Mouse (Mus musculus) MEL (cell line): Measurements from ENCODE around the gene Tecpr1. TPM values are rescaled to one million over a fixed set of nuclear protein-coding genes. Genes with fewer than 3 reads are reported as not detected.

Source experiments
- DNase-seq: peaks from one replicate; pipeline ENCODE4 v3.0.0; 2011; ENCODE audit warnings: low read depth, low spot score
- H3K27ac ChIP-seq: 2 replicates; pipeline ENCODE4 v1.5.1; 2012; ENCODE audit warnings: low read depth, mild to moderate bottlenecking, control low read depth, low read length, moderate library complexity; ENCODE audit not compliant: control insufficient read depth
- H3K27me3 ChIP-seq, 2 experiments: fragments of 150-350 bp in 1 of 2; sonication (generic) in 1 of 2; 2 replicates each; pipeline ENCODE4 v1.6.1; 2012; ENCODE audit warnings: low read length in 2 of 2, mild to moderate bottlenecking in 2 of 2, improper control_type of control experiment in 1 of 2, moderate library complexity in 1 of 2; ENCODE audit not compliant: insufficient read depth in 2 of 2, control insufficient read depth in 1 of 2
- H3K36me3 ChIP-seq, 2 experiments: 2 replicates each; pipeline ENCODE4 v1.6.1; 2012 to 2014; ENCODE audit warnings: low read length in 2 of 2, improper control_type of control experiment in 1 of 2, inconsistent platforms in 1 of 2, mild to moderate bottlenecking in 1 of 2; ENCODE audit not compliant: insufficient read depth in 2 of 2, control insufficient read depth in 1 of 2
- H3K4me1 ChIP-seq, 2 experiments: fragments of 150-350 bp in 1 of 2; sonication (generic) in 1 of 2; 2 replicates each; pipeline ENCODE4 v1.6.1; 2012; ENCODE audit warnings: low read length in 2 of 2, improper control_type of control experiment in 1 of 2, mild to moderate bottlenecking in 1 of 2; ENCODE audit not compliant: insufficient read depth in 2 of 2, control insufficient read depth in 1 of 2
- H3K4me3 ChIP-seq, 2 experiments: fragments of 150-350 bp in 1 of 2; sonication (generic) in 1 of 2; 2 replicates each; pipeline ENCODE4 v1.5.1; 2012; ENCODE audit warnings: low read depth in 2 of 2, low read length in 2 of 2, mild to moderate bottlenecking in 2 of 2, moderate library complexity in 2 of 2, control low read depth in 1 of 2, improper control_type of control experiment in 1 of 2; ENCODE audit not compliant: control insufficient read depth in 1 of 2, insufficient read depth in 1 of 2
- H3K79me2 ChIP-seq: 2 replicates; pipeline ENCODE4 v1.6.1; 2012; ENCODE audit warnings: mild to moderate bottlenecking, low read length, moderate library complexity; ENCODE audit not compliant: control insufficient read depth, poor library complexity, insufficient read depth
- H3K9ac ChIP-seq: 2 replicates; pipeline ENCODE4 v1.6.1; 2012; ENCODE audit warnings: low read depth, mild to moderate bottlenecking, control low read depth, low read length, moderate library complexity; ENCODE audit not compliant: control insufficient read depth, poor library complexity, severe bottlenecking
- H3K9me3 ChIP-seq: fragments of 150-350 bp; sonication (generic); replicated peaks from 2 replicates; pipeline ENCODE4 v1.6.1; 2012; ENCODE audit warnings: mild to moderate bottlenecking, low read length, improper control_type of control experiment, moderate library complexity; ENCODE audit not compliant: insufficient read depth
- BHLHE40 ChIP-seq: IDR thresholded peaks from 2 replicates; pipeline ENCODE4 v1.6.1; 2012; ENCODE audit warnings: low read depth, mild to moderate bottlenecking, inconsistent platforms, low read length, improper control_type of control experiment, borderline replicate concordance
- CHD1 ChIP-seq: IDR thresholded peaks from 2 replicates; pipeline ENCODE4 v1.6.1; 2012; ENCODE audit warnings: low read depth, mild to moderate bottlenecking, inconsistent platforms, low read length, improper control_type of control experiment
- CHD2 ChIP-seq: IDR thresholded peaks from 2 replicates; pipeline ENCODE4 v1.6.1; 2011; ENCODE audit warnings: low read length, improper control_type of control experiment
- CTCF ChIP-seq, 3 experiments: IDR thresholded peaks in 2 of 3; conservative IDR thresholded peaks in 1 of 3; 2 replicates each; pipeline ENCODE4 v1.5.1; 2011 to 2012; ENCODE audit warnings: low read length in 3 of 3, low read depth in 2 of 3, mild to moderate bottlenecking in 2 of 3, improper control_type of control experiment in 1 of 3, inconsistent platforms in 1 of 3, mixed read lengths in 1 of 3, moderate library complexity in 1 of 3; ENCODE audit not compliant: control insufficient read depth in 1 of 3, insufficient read depth in 1 of 3, poor library complexity in 1 of 3, severe bottlenecking in 1 of 3
- E2F4 ChIP-seq: IDR thresholded peaks from 2 replicates; pipeline ENCODE4 v1.6.1; 2011; ENCODE audit warnings: low read depth, low read length, improper control_type of control experiment, borderline replicate concordance
- ELF1 ChIP-seq: IDR thresholded peaks from 2 replicates; pipeline ENCODE4 v1.6.1; 2014; ENCODE audit warnings: low read depth, mild to moderate bottlenecking, inconsistent platforms, low read length, improper control_type of control experiment, moderate library complexity
- ETS1 ChIP-seq: IDR thresholded peaks from 2 replicates; pipeline ENCODE4 v1.6.1; 2012; ENCODE audit warnings: low read depth, mild to moderate bottlenecking, inconsistent platforms, low read length, improper control_type of control experiment, moderate library complexity
- GABPA ChIP-seq: IDR thresholded peaks from 2 replicates; pipeline ENCODE4 v1.6.1; 2012; ENCODE audit warnings: low read depth, mild to moderate bottlenecking, inconsistent platforms, low read length, improper control_type of control experiment, moderate library complexity
- JUND ChIP-seq: IDR thresholded peaks from 2 replicates; pipeline ENCODE4 v1.6.1; 2011; ENCODE audit warnings: low read depth, mild to moderate bottlenecking, improper control_type of control experiment, low read length
- KAT2A ChIP-seq: conservative IDR thresholded peaks from 2 replicates; pipeline ENCODE4 v1.6.1; 2012; ENCODE audit warnings: low read depth, low read length, improper control_type of control experiment, inconsistent platforms
- MAFK ChIP-seq: IDR thresholded peaks from 2 replicates; pipeline ENCODE4 v1.6.1; 2011; ENCODE audit warnings: low read depth, mild to moderate bottlenecking, low read length, improper control_type of control experiment, borderline replicate concordance
- MAZ ChIP-seq: IDR thresholded peaks from 2 replicates; pipeline ENCODE4 v1.6.1; 2012; ENCODE audit warnings: low read depth, mild to moderate bottlenecking, inconsistent platforms, low read length, improper control_type of control experiment
- MXI1 ChIP-seq: IDR thresholded peaks from 2 replicates; pipeline ENCODE4 v1.6.1; 2011; ENCODE audit warnings: mild to moderate bottlenecking, low read depth, low read length, improper control_type of control experiment
- MYC ChIP-seq: IDR thresholded peaks from 2 replicates; pipeline ENCODE4 v1.6.1; 2011; ENCODE audit warnings: low read depth, mild to moderate bottlenecking, low read length, improper control_type of control experiment, moderate library complexity
- NELFE ChIP-seq: IDR thresholded peaks from 2 replicates; pipeline ENCODE4 v1.6.1; 2011; ENCODE audit warnings: low read depth, low read length, improper control_type of control experiment
- NRF1 ChIP-seq: IDR thresholded peaks from 2 replicates; pipeline ENCODE4 v1.6.1; 2014; ENCODE audit warnings: low read depth, mild to moderate bottlenecking, inconsistent platforms, low read length, improper control_type of control experiment, moderate library complexity; ENCODE audit not compliant: poor library complexity, insufficient read depth, severe bottlenecking
- POLR2A ChIP-seq, 2 experiments: IDR thresholded peaks; 2 replicates each; pipeline ENCODE4 v1.6.1; 2011 to 2012; ENCODE audit warnings: low read length in 2 of 2, mild to moderate bottlenecking in 2 of 2, control low read depth in 1 of 2, improper control_type of control experiment in 1 of 2, low read depth in 1 of 2, moderate library complexity in 1 of 2; ENCODE audit not compliant: control insufficient read depth in 1 of 2, insufficient read depth in 1 of 2, poor library complexity in 1 of 2
- POLR2AphosphoS2 ChIP-seq: IDR thresholded peaks from 2 replicates; pipeline ENCODE4 v1.6.1; 2011; ENCODE audit warnings: low read length, improper control_type of control experiment
- TAL1 ChIP-seq: IDR thresholded peaks from 2 replicates; pipeline ENCODE4 v1.6.1; 2012; ENCODE audit warnings: mild to moderate bottlenecking, inconsistent platforms, low read length, moderate library complexity, mixed read lengths
- TCF12 ChIP-seq: IDR thresholded peaks from 2 replicates; pipeline ENCODE4 v1.6.1; 2014; ENCODE audit warnings: low read depth, mild to moderate bottlenecking, inconsistent platforms, low read length, improper control_type of control experiment, moderate library complexity
- USF2 ChIP-seq, 2 experiments: IDR thresholded peaks; 2 replicates each; pipeline ENCODE4 v1.6.1; 2011 to 2012; ENCODE audit warnings: improper control_type of control experiment in 2 of 2, low read length in 2 of 2, borderline replicate concordance in 1 of 2, inconsistent platforms in 1 of 2, low read depth in 1 of 2, mild to moderate bottlenecking in 1 of 2; ENCODE audit not compliant: insufficient read depth in 1 of 2
- ZKSCAN1 ChIP-seq: IDR thresholded peaks from 2 replicates; pipeline ENCODE4 v1.6.1; 2012; ENCODE audit warnings: low read depth, mild to moderate bottlenecking, inconsistent platforms, low read length, improper control_type of control experiment, moderate library complexity
- ZNF384 ChIP-seq: IDR thresholded peaks from 2 replicates; pipeline ENCODE4 v1.6.1; 2012; ENCODE audit warnings: low read depth, mild to moderate bottlenecking, inconsistent platforms, low read length, improper control_type of control experiment
- polyA plus RNA-seq, 2 experiments: library from polyadenylated mRNA; stranded (reverse) in 1 of 2; unstranded in 1 of 2; fragments of >175 nt in 1 of 2; fragments of >200 nt in 1 of 2; gene quantifications; 2 replicates each; pipeline versions ENCODE4 v1.2.1 to v1.2.4; 2012; ENCODE audit warnings: low replicate concordance in 2 of 2, low read depth in 1 of 2; ENCODE audit not compliant: insufficient read length in 2 of 2, insufficient read depth in 1 of 2, missing spikeins in 1 of 2
- total RNA-seq: library from RNA; depleted of rRNA; stranded (reverse); fragments of 300-350 nt; gene quantifications from 2 replicates; pipeline ENCODE4 v1.2.3, GENCODE M21; 2012

Tecpr1 gene
- total and polyA plus RNA-seq, 3 experiments = 6.2 to 9.0 TPM; not detected in 1

DNA sequence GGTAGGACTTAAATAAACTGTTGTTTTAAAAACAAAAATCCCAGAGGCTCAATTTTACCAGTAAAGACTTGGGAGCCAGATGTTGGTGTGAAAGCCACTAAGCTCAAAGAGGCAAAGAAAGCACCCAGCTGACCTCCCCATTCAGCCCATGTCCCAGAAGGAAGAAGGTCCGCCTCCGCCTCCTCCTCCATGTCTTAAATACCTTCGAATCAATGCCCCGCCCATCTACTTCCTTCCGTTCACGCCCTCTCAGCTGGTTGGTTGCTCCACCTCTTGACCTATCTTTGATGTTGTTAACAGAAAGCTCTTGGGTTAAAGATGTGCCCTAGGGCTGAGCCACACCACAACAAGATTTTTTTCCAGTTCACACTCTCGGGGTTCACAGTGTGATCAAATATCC lies 6.8 kb upstream of the Tecpr1 start:
- TF ChIP-seq MAZ = no peak
- TF ChIP-seq POLR2A (IDR thresholded peaks at IDR 0.05; ENCODE audit: control insufficient read depth in 1 of 2, insufficient read depth in 1 of 2, low read depth in 1 of 2, low read length in 2 of 2, poor library complexity in 1 of 2) = no peak
- TF ChIP-seq MAFK = no peak
- no peak for TF ChIP-seq ETS1
- TF ChIP-seq ZNF384 = no peak
- TF ChIP-seq NELFE = no peak
- no peak for TF ChIP-seq KAT2A
- no peak for TF ChIP-seq JUND
- TF ChIP-seq BHLHE40 = no peak
- Histone ChIP-seq H3K79me2 (no peaks in the 10 kb centered on the region), H3K27ac (no peak overlapping the region), H3K4me1 (peaks cover 0 to 7% of the 10 kb centered on the region in 2 experiments; a peak in 2 of 4 replicates), H3K9ac (no peak overlapping the region), H3K4me3 (no peak overlapping the region), H3K9me3 (no peaks in the 10 kb centered on the region), H3K27me3 (no peaks in the 10 kb centered on the region), H3K36me3 (peaks cover 0 to 2% of the 10 kb centered on the region in 2 experiments; a peak in 2 of 4 replicates)
- DNase-seq = no peak

DNA sequence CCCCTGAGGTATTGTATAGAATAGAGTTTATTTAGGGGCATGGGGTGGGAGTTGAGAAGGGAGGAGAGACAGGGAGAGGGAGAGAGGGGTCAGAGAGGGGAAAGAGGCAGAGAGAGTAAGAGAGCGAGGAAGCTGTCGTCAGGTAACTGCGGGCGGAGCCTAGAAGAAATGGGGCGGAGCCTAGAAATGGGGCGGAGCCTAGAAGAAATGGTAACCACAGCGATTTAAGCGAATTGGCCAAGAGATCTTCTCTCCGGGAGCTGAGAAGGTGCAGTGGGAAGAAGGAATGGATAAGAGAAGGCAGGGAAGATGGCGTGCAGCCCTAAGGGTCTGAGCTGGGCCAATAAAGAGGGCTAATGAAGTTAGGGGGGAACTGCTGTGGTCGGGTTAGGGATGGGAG lies 2.8 kb upstream of the Tecpr1 start:
- H3K27ac ChIP-seq = no peak overlapping the region
- no peak overlapping the region for H3K4me3 ChIP-seq
- H3K27me3 ChIP-seq = no peaks in the 10 kb centered on the region
- H3K9me3 ChIP-seq = no peaks in the 10 kb centered on the region
- TF ChIP-seq ZKSCAN1 (no peak), ELF1 (no peak), CHD2 (no peak), CHD1 (no peak)
- no peak for DNase-seq
- no peak overlapping the region for H3K9ac ChIP-seq
- peaks cover 0 to 9% of the 10 kb centered on the region in 2 experiments; a peak in 1 of 4 replicates for H3K4me1 ChIP-seq
- H3K36me3 ChIP-seq = no peaks in the 10 kb centered on the region; a peak in 1 of 4 replicates
- no peaks in the 10 kb centered on the region for H3K79me2 ChIP-seq

DNA sequence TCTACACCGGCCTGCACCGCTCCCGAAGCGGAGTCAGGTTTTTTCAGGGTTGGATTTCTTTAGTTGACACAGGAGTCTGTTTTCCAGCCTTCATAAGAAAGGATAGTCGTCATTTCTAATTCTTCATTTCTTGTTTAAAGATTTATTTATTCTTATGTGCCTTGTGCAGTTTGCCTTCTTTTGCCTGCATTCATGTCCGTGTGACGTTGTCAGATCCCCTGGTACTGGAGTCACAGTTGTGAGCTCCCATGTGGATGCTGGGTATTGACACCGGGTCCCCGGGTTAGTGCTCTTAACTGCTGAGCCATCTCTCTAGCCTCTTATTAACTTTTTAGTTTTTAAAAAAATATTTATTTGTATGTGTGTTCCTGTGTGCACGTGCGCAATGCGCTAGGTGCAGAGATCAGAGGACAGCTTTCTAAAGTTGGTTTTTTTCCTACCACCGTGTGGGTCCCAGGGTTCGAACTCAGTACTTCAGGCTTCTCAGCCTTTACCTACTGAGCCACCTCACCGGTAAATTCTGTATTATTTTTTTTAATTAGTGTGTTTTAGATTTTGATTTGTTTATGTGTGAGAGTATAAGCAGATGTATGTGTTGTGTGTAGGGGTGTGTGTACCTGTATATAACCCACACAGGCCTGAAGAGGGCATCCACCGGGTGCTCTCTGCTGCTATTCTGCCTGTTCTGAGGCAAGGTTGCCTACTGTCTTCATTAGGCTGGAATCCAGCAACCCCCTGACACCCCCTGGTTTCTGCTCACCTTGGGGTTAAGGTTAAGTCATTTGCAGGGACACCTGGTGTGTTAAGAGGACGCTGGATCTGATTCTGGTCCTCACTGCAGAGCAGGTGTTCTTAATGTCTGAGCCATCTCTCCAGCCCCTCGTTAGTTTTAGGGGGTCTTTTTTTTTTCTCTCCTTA lies 743 bp upstream of the Tecpr1 start:
- H3K27ac ChIP-seq = peak overlapping the region; percentile 68
- peak overlapping the region; percentile 84 for H3K9ac ChIP-seq
- TF ChIP-seq CTCF (IDR thresholded peaks at IDR 0.05 in 2 of 3, conservative IDR thresholded peaks at IDR 0.05 in 1 of 3; ENCODE audit: control insufficient read depth in 1 of 3, insufficient read depth in 1 of 3, low read depth in 2 of 3, low read length in 3 of 3, poor library complexity in 1 of 3, severe bottlenecking in 1 of 3) (peak; percentile 11 to 30 (median 16); a peak in 2 of 6 replicates), USF2 (IDR thresholded peaks at IDR 0.05; ENCODE audit: borderline replicate concordance in 1 of 2, insufficient read depth in 1 of 2, low read depth in 1 of 2, low read length in 2 of 2) (no peak), MYC (peak; percentile 30; the same call in 1 of the 2 replicates), MXI1 (peak; percentile 68; the same call in 1 of the 2 replicates), POLR2AphosphoS2 (no peak), TCF12 (no peak), E2F4 (no peak), MAZ (no peak), ETS1 (no peak), TAL1 (no peak), MAFK (no peak), ELF1 (no peak), CHD1 (no peak), NRF1 (no peak), GABPA (no peak), JUND (no peak)

More for the DNA sequence above, 743 bp upstream of the Tecpr1 start:
- peak; percentile 43 for DNase-seq
- H3K27me3 ChIP-seq = no peaks in the 10 kb centered on the region
- H3K36me3 ChIP-seq = no peaks in the 10 kb centered on the region; a peak in 1 of 4 replicates
- peaks cover 0 to 9% of the 10 kb centered on the region in 2 experiments; a peak in 1 of 4 replicates for H3K4me1 ChIP-seq
- no peaks in the 10 kb centered on the region for H3K79me2 ChIP-seq
- peak overlapping the region; percentile 82 to 94 for H3K4me3 ChIP-seq
- no peaks in the 10 kb centered on the region for H3K9me3 ChIP-seq
